Mouse (Mus musculus): Measurements from ENCODE around the gene Pde4d. TPM values are rescaled to one million over a fixed set of nuclear protein-coding genes. Genes with fewer than 3 reads are reported as not detected.

Gene Pde4d
- total RNA-seq, 2 experiments from 2014 or later, result 108 to 120 TPM

DNA sequence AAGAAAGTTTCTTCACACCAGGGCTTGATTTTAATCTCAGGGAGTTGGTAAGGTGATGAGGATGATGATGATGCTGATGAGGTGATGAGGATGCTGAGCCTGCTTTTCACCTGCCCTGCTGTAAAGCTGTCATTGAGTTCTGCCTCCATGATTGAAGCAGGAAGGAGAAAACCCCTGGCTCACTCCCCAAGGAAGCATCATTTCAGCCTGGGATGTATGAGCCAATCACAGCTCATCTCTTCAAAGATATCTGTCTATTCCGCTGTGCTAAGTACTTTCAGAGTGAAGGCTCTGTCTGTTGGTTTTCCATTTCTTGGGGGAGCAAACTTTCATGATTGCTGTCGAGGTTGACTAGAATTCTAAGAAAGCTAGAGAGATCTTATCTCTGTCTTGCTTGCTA is 1478.0 kb downstream of the Pde4d start:
- DNase-seq (ENCODE audit: extremely low spot score in 1 of 2, low spot score in 2 of 2), result peak in 1 of 2 experiments; percentile 54
- intact Hi-C loops (cut with DNase I), result loop anchor here (2.0 to 10.0 kb wide), 2 partner anchors 91 to 437 kb away; no protein-coding TSS in a partner anchor

DNA sequence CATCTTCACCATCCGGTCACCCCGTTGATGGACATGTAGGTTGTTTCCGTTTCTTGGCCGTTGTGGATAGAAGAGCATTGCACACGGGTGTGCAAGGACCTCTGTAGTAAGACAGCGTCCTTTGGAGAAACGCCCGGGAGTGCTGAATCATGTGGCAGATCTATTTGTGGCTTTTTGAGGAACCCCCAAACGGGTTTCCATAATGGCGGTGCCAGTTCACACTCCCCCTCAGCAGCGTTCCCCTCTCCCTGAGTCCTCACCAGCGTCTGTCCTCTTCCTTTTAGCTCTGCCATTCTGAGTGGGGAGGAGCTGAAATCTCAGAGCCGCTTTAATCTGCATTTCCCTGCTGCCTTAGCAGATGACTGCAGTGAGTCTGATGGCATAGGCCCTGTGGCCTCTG is 1482.9 kb downstream of the Pde4d start:
- intact Hi-C loops (cut with DNase I), result no loop called here
- DNase-seq (ENCODE audit: extremely low spot score in 1 of 2, low spot score in 2 of 2), result peak; percentile 46 to 66

DNA sequence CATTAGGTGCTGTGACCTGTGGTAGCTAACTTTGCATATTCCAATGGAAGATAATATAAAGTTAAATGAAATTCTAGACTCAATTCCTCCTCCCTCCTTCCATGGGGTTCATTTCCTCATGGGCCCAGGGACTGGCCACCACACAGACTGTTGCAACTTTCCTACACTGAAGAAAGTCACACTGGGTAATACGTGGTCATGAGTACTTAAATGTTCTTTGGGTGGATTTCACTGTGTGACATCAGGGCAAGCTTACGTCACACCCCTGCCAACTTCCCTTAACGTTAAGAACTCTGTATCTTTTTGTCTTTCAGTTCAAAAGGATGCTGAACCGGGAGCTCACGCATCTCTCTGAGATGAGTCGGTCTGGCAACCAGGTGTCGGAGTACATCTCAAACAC is 1483.8 kb downstream of the Pde4d start:
- DNase-seq (ENCODE audit: extremely low spot score in 1 of 2, low spot score in 2 of 2), result no peak
- intact Hi-C loops (cut with DNase I), result no loop called here

DNA sequence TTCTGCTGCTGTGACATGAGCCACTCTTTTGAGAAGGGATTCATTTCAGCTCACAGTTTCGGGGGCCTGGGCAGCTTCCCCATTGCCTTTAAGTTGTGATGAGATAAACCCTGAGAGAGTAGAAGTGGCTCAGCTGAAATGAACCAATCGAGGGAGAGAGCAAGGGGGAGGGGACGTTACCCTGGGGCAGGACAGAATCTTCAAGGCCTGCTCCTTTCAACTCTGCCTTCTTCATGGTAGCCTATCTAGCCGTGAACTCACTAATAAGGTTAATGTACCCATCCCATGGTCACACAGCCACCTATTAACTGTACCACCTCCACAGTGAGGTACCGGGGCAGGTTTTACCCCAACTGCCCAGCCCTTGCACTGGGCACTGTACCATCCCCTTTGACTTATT is 1487.1 kb downstream of the Pde4d start:
- intact Hi-C loops (cut with DNase I), result no loop called here
- DNase-seq (ENCODE audit: extremely low spot score in 1 of 2, low spot score in 2 of 2), result no peak

DNA sequence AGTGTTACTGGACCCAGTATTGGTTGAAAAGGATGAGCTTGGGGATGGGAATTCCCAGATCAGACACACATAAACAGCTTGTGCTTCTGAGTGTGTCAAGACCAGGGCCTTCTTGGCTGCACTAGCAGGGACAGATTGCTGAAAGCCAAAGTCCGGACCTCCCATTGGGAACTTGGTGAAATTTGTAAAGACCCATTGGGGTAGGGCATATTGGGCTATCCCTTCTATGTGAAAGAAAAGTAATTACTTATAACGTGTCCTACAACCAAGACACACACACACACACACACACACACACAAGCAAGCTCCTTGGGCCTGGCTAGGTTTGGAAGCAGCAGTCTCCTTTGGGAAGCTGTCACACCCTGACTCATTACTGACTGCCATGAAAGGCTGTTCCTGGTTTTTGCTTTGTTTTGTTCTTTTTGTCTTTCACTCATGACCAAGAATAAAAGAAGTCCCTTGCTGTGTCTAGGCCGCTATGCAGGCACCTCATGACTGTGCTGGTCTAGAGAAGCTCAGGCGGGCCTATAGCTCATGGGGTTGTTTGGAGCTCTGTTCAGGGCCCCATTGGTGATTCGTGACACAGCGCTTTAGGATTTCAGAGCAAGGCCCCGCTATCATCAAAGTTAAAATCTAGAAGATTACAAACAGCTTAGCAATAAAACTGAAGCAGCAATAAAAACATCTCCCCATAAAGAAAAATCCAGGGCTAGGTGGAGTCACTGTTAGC is 1495.2 kb downstream of the Pde4d start:
- intact Hi-C loops (cut with DNase I), result no loop called here
- DNase-seq (ENCODE audit: extremely low spot score in 1 of 2, low spot score in 2 of 2), result no peak

DNA sequence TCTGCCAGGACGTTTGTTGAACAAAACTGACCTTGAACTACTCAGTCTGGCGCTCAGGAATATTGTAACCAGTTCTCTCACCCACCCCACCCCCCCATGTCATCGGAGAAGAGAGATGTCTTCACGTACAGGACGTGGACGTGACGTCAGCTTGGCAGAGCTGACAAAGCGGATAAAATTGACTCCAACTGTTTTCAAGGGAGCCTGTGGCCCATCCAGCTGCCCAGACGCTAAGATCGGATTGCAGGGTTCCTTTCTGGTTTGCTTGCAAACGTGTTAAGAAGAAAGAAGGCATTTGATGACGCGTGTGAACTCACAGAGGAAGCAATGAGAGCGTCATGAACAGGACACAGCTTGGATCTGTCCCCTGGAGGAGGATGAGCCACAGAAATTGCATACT is 1501.7 kb downstream of the Pde4d start:
- intact Hi-C loops (cut with DNase I), result no loop called here
- no peak for DNase-seq (ENCODE audit: extremely low spot score in 1 of 2, low spot score in 2 of 2)

DNA sequence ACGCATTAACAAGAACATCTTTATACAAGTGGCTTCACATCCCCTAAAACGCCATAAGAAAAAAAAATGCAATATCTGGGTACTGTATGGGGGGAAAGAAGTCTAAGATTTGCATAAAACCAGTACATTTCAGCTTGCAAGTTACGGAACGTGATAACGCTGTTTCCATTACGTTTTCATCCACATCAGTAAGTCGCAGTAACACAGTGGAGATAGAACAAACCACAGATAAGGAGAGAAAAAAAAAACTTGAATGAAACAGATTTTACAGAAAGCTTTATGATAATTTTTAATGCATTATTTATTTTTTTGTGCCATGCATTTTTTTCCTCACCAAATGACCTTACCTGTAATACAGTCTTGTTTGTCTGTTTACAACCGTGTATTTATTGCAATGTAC is 1504.4 kb downstream of the Pde4d start:
- intact Hi-C loops (cut with DNase I), result no loop called here
- no peak for DNase-seq (ENCODE audit: extremely low spot score in 1 of 2, low spot score in 2 of 2)

DNA sequence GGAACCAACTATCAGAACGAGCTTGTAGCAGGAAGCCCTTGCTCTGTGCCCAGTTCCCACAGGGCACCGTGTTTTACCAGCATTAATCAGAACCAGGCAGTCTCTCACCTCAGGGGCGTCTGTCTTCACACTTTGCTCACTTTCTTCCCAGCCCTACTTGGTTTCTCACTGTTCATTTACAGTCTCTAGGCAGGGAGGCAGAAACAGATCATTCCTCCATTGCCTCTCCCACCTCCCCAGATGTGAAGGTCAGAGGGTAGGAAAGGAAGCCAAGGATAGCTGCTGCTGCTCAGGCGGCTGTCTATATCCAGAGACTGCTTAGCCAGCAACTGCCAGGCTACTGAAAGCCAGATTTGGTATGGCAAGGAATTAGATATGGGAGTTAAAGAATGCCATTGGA is 1508.2 kb downstream of the Pde4d start:
- intact Hi-C loops (cut with DNase I), result no loop called here

DNA sequence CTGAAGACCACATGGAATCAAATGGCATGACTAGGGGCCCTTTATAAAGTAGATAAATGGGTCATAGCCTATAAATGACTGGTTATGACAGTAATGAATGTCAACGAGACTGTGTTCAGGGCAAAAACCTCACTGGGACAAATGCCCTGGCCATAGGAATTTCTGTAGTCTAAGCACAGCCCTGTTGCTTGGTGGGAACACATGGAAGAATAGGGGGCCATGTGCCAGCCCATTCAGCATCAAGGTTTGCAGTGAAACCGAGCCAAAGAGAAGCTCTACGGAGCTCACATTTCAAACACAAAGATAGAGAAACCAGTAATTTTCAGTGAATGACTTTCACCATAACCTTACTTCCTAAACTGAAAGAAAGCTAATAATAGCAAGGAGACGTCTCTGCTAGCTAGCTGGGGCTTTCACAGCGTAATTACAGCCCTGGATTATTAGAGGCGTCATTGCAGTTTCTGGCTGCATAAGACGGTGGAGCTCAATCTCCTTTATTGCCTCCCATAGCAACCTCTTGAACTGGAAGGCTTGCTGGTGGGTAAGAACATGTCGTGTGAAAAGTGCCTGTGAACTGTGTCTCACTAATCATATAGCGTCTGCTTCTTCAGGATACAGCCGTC is 1533.2 kb downstream of the Pde4d start:
- intact Hi-C loops (cut with DNase I), result no loop called here
- no peak for DNase-seq (ENCODE audit: extremely low spot score in 1 of 2, low spot score in 2 of 2)

More for the DNA sequence above, 1508.2 kb downstream of the Pde4d start:
- DNase-seq (ENCODE audit: extremely low spot score in 1 of 2, low spot score in 2 of 2), result no peak

DNA sequence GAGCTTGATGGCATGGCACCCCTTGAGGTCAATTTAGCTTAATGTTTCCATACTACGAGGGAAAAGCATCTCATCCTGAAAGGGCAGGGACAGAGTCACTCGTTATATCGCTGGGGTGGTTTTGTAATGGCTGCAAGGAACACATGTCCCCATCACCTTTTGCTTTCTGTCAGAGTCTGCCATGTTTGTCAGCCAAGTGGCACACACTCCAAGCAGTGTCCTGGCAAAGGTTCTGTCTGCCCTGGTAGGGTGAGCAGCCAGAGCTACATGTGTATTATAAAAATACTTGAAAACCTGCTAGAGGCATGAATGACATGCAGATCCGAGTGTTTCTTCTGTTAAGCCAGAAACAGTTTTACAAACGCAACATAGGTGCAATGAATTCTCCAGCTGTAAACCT is 1535.7 kb downstream of the Pde4d start:
- intact Hi-C loops (cut with DNase I), result no loop called here
- no peak for DNase-seq (ENCODE audit: extremely low spot score in 1 of 2, low spot score in 2 of 2)

DNA sequence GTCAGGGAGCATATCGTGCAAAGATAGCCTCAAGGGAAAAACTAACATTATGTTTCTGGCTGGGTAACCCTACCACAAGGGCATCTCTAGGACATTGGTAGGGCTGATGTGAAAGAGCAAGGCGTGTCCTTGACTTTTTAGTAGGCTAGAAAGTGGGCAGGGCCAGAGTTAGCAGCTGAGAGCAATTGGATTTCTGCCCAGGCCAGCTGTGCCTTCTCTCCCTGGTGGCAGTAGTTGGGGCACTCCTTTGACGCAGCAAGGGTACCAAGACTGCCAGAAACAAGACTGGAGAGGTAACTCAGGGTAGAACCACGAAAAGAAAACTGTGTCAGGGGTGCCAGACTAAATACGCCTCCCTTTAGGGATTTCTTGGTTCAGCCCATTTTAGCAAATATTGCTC is 1536.1 kb downstream of the Pde4d start:
- intact Hi-C loops (cut with DNase I), result no loop called here
- DNase-seq (ENCODE audit: extremely low spot score in 1 of 2, low spot score in 2 of 2), result peak in 1 of 2 experiments; percentile 43

DNA sequence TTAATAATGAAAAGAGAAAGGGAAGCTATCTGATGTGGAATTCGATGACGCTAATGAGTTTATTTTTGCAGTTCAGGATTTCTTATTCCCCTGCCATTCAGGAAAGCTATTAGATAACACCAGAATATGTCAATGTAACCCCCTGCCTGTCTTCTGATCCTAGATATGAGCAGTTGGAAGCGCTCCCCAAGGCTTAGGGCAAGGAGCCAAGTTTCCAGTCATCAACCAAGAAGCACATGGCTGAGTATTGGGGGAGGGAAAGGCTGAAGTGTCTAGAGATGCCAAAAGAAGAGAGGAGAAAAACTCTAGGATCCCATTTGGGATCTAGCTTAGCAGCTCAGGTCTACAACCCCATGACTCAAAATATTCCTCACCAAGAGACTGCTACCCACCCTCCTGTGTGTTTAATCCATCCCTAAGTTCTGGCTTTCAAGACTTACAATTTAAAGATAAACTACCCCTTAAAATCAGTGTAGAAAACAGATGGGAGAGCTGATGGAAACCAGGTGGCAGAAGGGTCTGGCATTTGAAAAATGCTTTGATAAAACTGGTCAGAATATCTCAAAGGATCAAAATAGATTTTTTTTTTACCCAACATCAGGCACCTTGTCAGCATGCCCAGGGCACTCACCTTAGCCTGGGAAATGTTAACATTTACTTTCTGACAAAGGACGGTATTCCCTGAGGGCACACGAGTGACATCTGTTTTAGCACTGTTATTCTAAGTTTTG is 1543.2 kb downstream of the Pde4d start:
- intact Hi-C loops (cut with DNase I), result no loop called here
- peak; percentile 41 to 70 for DNase-seq (ENCODE audit: extremely low spot score in 1 of 2, low spot score in 2 of 2)

DNA sequence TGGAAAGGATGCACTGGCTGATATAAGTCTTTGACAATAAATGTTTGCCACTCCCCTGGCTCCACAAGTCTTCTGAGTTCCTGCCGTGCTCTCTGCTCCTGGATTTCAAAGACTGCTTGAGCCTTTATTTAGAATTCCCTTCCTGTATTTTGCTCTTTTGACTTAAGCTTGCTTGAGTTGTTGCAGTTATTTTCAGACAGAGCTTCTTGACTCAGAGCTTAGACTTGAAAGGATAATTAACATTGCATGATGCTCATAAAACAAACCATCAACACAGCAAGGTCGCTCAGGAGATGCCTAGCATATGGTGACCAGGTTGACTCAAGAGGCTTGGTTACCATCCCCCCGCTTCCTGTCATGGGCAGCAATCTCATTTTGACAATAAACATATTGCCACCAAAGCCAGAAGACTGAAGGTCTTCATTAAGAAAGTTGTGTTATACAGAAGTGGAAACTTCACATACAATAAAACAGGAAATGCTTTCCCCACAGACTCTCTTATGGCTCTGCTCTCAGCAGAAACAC is 1544.6 kb downstream of the Pde4d start:
- intact Hi-C loops (cut with DNase I), result no loop called here
- DNase-seq (ENCODE audit: extremely low spot score in 1 of 2, low spot score in 2 of 2), result no peak

DNA sequence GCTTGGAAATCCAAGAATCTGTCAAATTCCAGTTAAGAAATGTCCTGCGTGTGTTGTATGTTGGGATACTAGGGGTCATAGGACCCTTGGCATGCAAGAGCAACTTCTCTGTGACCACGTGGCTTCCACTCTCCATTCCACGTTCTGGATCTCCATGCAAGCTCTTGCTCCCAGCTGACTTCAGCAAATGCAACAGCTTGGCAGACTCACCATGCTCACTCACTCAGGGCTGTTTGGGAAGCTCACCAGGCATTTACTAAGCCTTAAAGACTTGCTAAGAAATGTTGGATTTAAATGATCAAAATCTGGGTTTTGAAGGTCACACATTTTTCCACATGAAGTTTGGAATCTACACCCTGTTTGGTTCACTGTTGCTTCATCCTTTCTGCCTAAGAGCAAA is 1552.3 kb downstream of the Pde4d start:
- intact Hi-C loops (cut with DNase I), result no loop called here
- no peak for DNase-seq (ENCODE audit: extremely low spot score in 1 of 2, low spot score in 2 of 2)

Small RNAs within 50 kb of the gene (microRNA-seq; reads per million reads assigned to microRNA genes)
- gene Mir1904, result not detected
- gene Mir582, result 11.2 reads per million, percentile 32 among the genes with 10 or more reads in this experiment

Other genes starting within 250 kb of the Pde4d start
- 1 to 10 TPM; 4.6 to 5.9 TPM for gene Elovl7, start 235.5 kb upstream of the Pde4d start, total RNA-seq (2021)
- gene Depdc1b, start 133.6 kb upstream of the Pde4d start, total RNA-seq (2021), result 1 to 10 TPM in 1 of 2 experiments, under 1 TPM in 1; 0.95 to 1.7 TPM

All from left cerebral cortex, postnatal 10 days (tissue).